Mouse (Mus musculus): ENCODE data around the gene Bok.
"Not testable (repeated sequence)": the region's sequence is repeated elsewhere in the genome, so short reads cannot be mapped to it uniquely, and the experiment has no call there.

The Bok gene

GRCm38 (mm10) chr1:93685401-93686244 is at the start of gene Bok:
Bok (plus strand) TSS chr1:93685660.
- peak; percentile 36 for DNase-seq

GRCm38 (mm10) chr1:93636211-93636897 is 49.1 kb upstream of the Bok start:
- no peak for DNase-seq

- no peak for DNase-seq
These were observed 43.5 kb upstream of the Bok start for GRCm38 (mm10) chr1:93641978-93642377.

GRCm38 (mm10) chr1:93642692-93643091 is 42.8 kb upstream of the Bok start:
- no peak for DNase-seq

- no peak for DNase-seq
These were observed 35.8 kb upstream of the Bok start for GRCm38 (mm10) chr1:93649604-93650172.

GRCm38 (mm10) chr1:93654275-93654674 is 31.2 kb upstream of the Bok start:
- no peak for DNase-seq

- no peak for DNase-seq
These were observed 30.7 kb upstream of the Bok start for GRCm38 (mm10) chr1:93654798-93655197.

GRCm38 (mm10) chr1:93656325-93657024 is 29.0 kb upstream of the Bok start:
- no peak for DNase-seq

GRCm38 (mm10) chr1:93657025-93657360 is 28.5 kb upstream of the Bok start:
- DNase-seq = no peak

GRCm38 (mm10) chr1:93658559-93658958 is 26.9 kb upstream of the Bok start, which contains the start of gene Stk25:
Stk25 (minus strand) TSS chr1:93658659.
- DNase-seq = not testable (repeated sequence)

GRCm38 (mm10) chr1:93667760-93668400 is 17.6 kb upstream of the Bok start:
- DNase-seq = peak; percentile 67

GRCm38 (mm10) chr1:93668791-93669548 is 16.5 kb upstream of the Bok start:
- DNase-seq = peak; percentile 78

GRCm38 (mm10) chr1:93669941-93670340 is 15.5 kb upstream of the Bok start:
- DNase-seq = no peak

GRCm38 (mm10) chr1:93672682-93673081 is 12.8 kb upstream of the Bok start:
- DNase-seq = no peak

- no peak for DNase-seq
These were observed 7.1 kb upstream of the Bok start for GRCm38 (mm10) chr1:93678386-93678785.

- DNase-seq = no peak
These were observed 5.4 kb upstream of the Bok start for GRCm38 (mm10) chr1:93679889-93680568.

GRCm38 (mm10) chr1:93686245-93686960 is 943 bp downstream of the Bok start:
- DNase-seq = peak; percentile 48

GRCm38 (mm10) chr1:93686961-93687320 is 1.5 kb downstream of the Bok start:
- DNase-seq = no peak

GRCm38 (mm10) chr1:93688154-93688553 is 2.7 kb downstream of the Bok start:
- DNase-seq = no peak

- no peak for DNase-seq
These were observed 4.5 kb downstream of the Bok start for GRCm38 (mm10) chr1:93689901-93690496.

Data from thymus, postnatal 4 days (tissue).